Mouse (Mus musculus) embryonic facial prominence, embryonic 15.5 days (tissue): Measurements from ENCODE around the gene Tsks. TPM values are rescaled to one million over a fixed set of nuclear protein-coding genes. Genes with fewer than 3 reads are reported as not detected.

Source experiments
- ATAC-seq: fragments of 200-750 bp; cut with Nextera tagmentation; 2 replicates; pipeline ENCODE4 v1.8.0; 2017; ENCODE audit warnings: low read depth, moderate TSS enrichment; ENCODE audit not compliant: insufficient number of reproducible peaks, low FRiP score, low TSS enrichment
- H3K27ac ChIP-seq: fragments of 300-500 bp; sonication (generic); replicated peaks from 2 replicates; pipeline ENCODE4 v1.5.1; 2015; ENCODE audit warnings: mild to moderate bottlenecking, inconsistent platforms
- H3K27me3 ChIP-seq: fragments of 300-500 bp; sonication (generic); 2 replicates; pipeline ENCODE4 v1.6.1; 2015; ENCODE audit warnings: inconsistent platforms
- H3K36me3 ChIP-seq: fragments of 300-500 bp; sonication (generic); 2 replicates; pipeline ENCODE4 v1.6.1; 2015; ENCODE audit warnings: mild to moderate bottlenecking, inconsistent platforms
- H3K4me1 ChIP-seq: fragments of 300-500 bp; sonication (generic); 2 replicates; pipeline ENCODE4 v1.6.1; 2015; ENCODE audit warnings: inconsistent platforms
- H3K4me2 ChIP-seq: fragments of 300-500 bp; sonication (generic); replicated peaks from 2 replicates; pipeline ENCODE4 v1.6.1; 2015; ENCODE audit warnings: mild to moderate bottlenecking, inconsistent platforms
- H3K4me3 ChIP-seq: fragments of 300-500 bp; sonication (generic); replicated peaks from 2 replicates; pipeline ENCODE4 v1.5.1; 2015; ENCODE audit warnings: mild to moderate bottlenecking, inconsistent platforms
- H3K9ac ChIP-seq: fragments of 300-500 bp; sonication (generic); 2 replicates; pipeline ENCODE4 v1.6.1; 2015; ENCODE audit warnings: inconsistent platforms
- H3K9me3 ChIP-seq: fragments of 300-500 bp; sonication (generic); replicated peaks from 2 replicates; pipeline ENCODE4 v1.6.1; 2016; ENCODE audit warnings: inconsistent platforms
- WGBS: fragments of 180-500 bp; shearing (Covaris S2); methylation state at CpG from one replicate; pipeline ENCODE4 v1.1.7; 2015; 5-methylcytosine and 5-hydroxymethylcytosine counted together
- polyA plus RNA-seq: library from polyadenylated mRNA; unstranded; fragments of >200 nt; fragmentation: Nextera tagmentation; extraction: Ambion mirVana; gene quantifications from 2 replicates; pipeline ENCODE4 v1.2.1, GENCODE M21; 2015

Gene Tsks
- polyA plus RNA-seq, 1 experiment from 2014 or later, result 0.23 TPM

- Histone ChIP-seq H3K36me3 (no peaks in the 10 kb centered on the region), H3K27ac (peak overlapping the region; percentile 91), H3K9ac (peak overlapping the region; percentile 53), H3K9me3 (no peaks in the 10 kb centered on the region), H3K27me3 (peaks cover 26% of the 10 kb centered on the region), H3K4me2 (peak overlapping the region; percentile 97), H3K4me1 (peaks cover 22% of the 10 kb centered on the region), H3K4me3 (peak overlapping the region; percentile 60)
- WGBS, result under 1% methylated on average over 10 of the region's 10 CpGs
- peak; percentile 88 for ATAC-seq
Measured at GRCm38 (mm10) chr7:44951960-44952359, 9.0 kb downstream of the Tsks start.

- Histone ChIP-seq H3K4me2 (peak overlapping the region; percentile 97), H3K4me3 (peak overlapping the region; percentile 60), H3K36me3 (no peaks in the 10 kb centered on the region), H3K27me3 (peaks cover 26% of the 10 kb centered on the region), H3K27ac (peak overlapping the region; percentile 91), H3K4me1 (peaks cover 27% of the 10 kb centered on the region), H3K9ac (peak overlapping the region; percentile 53), H3K9me3 (no peaks in the 10 kb centered on the region)
- ATAC-seq, result peak; percentile 90
- WGBS, result 7% methylated on average over 24 of the region's 24 CpGs
Measured at GRCm38 (mm10) chr7:44952611-44953306, 9.8 kb downstream of the Tsks start.

- Histone ChIP-seq H3K9ac (no peak overlapping the region), H3K4me1 (peaks cover 27% of the 10 kb centered on the region), H3K27ac (no peak overlapping the region), H3K27me3 (peaks cover 26% of the 10 kb centered on the region), H3K4me3 (no peak overlapping the region), H3K36me3 (no peaks in the 10 kb centered on the region), H3K9me3 (no peaks in the 10 kb centered on the region), H3K4me2 (no peak overlapping the region)
- WGBS, result 61% methylated on average over 14 of the region's 14 CpGs
- no peak for ATAC-seq
Measured at GRCm38 (mm10) chr7:44953561-44953960, 10.6 kb downstream of the Tsks start.

GRCm38 (mm10) chr7:44954091-44954885 is 11.3 kb downstream of the Tsks start:
- Histone ChIP-seq H3K4me3 (no peak overlapping the region), H3K36me3 (peaks cover 4% of the 10 kb centered on the region; the same call in 1 of the 2 replicates), H3K4me1 (peaks cover 27% of the 10 kb centered on the region), H3K27ac (no peak overlapping the region; the same call in 1 of the 2 replicates), H3K9ac (no peak overlapping the region), H3K9me3 (no peaks in the 10 kb centered on the region), H3K27me3 (peaks cover 26% of the 10 kb centered on the region), H3K4me2 (no peak overlapping the region)
- WGBS, result 76% methylated on average over 12 of the region's 12 CpGs
- ATAC-seq, result no peak

- no peak overlapping the region for H3K9ac ChIP-seq
- H3K36me3 ChIP-seq, result peaks cover 9% of the 10 kb centered on the region; the same call in 1 of the 2 replicates
- no peak overlapping the region for H3K27ac ChIP-seq
- H3K9me3 ChIP-seq, result no peaks in the 10 kb centered on the region
- 50% methylated on average over 5 of the region's 5 CpGs for WGBS
- H3K27me3 ChIP-seq, result peaks cover 13% of the 10 kb centered on the region
- no peak for ATAC-seq
- H3K4me1 ChIP-seq, result peaks cover 27% of the 10 kb centered on the region
- H3K4me3 ChIP-seq, result no peak overlapping the region
- no peak overlapping the region for H3K4me2 ChIP-seq
Measured at GRCm38 (mm10) chr7:44955628-44956027, 12.6 kb downstream of the Tsks start.

GRCm38 (mm10) chr7:44956266-44956665 is 13.3 kb downstream of the Tsks start:
- no peak overlapping the region for H3K4me2 ChIP-seq
- no peak overlapping the region for H3K4me3 ChIP-seq
- no peak overlapping the region for H3K9ac ChIP-seq
- no peak overlapping the region for H3K27ac ChIP-seq
- H3K27me3 ChIP-seq, result peaks cover 6% of the 10 kb centered on the region
- no peak for ATAC-seq
- H3K36me3 ChIP-seq, result peaks cover 12% of the 10 kb centered on the region; the same call in 1 of the 2 replicates
- WGBS, result 48% methylated on average over 6 of the region's 6 CpGs
- H3K9me3 ChIP-seq, result no peaks in the 10 kb centered on the region
- H3K4me1 ChIP-seq, result peaks cover 27% of the 10 kb centered on the region

GRCm38 (mm10) chr7:44957183-44957835 is 14.3 kb downstream of the Tsks start:
- no peak overlapping the region for H3K27ac ChIP-seq
- H3K36me3 ChIP-seq, result peaks cover 22% of the 10 kb centered on the region; the same call in 1 of the 2 replicates
- no peak for ATAC-seq
- no peak overlapping the region for H3K9ac ChIP-seq
- no peak overlapping the region for H3K4me2 ChIP-seq
- H3K27me3 ChIP-seq, result no peaks in the 10 kb centered on the region
- H3K4me3 ChIP-seq, result no peak overlapping the region
- H3K4me1 ChIP-seq, result peaks cover 16% of the 10 kb centered on the region
- WGBS, result 63% methylated on average over 20 of the region's 20 CpGs
- H3K9me3 ChIP-seq, result no peaks in the 10 kb centered on the region

GRCm38 (mm10) chr7:44958208-44958607 is 15.2 kb downstream of the Tsks start:
- ATAC-seq, result no peak
- Histone ChIP-seq H3K27ac (no peak overlapping the region), H3K27me3 (no peaks in the 10 kb centered on the region), H3K36me3 (peaks cover 30% of the 10 kb centered on the region; the same call in 1 of the 2 replicates), H3K4me3 (no peak overlapping the region), H3K4me1 (peaks cover 7% of the 10 kb centered on the region), H3K9me3 (no peaks in the 10 kb centered on the region), H3K4me2 (no peak overlapping the region), H3K9ac (no peak overlapping the region)
- 49% methylated on average over 7 of the region's 7 CpGs for WGBS

GRCm38 (mm10) chr7:44959281-44959680 is 16.3 kb downstream of the Tsks start:
- Histone ChIP-seq H3K4me3 (no peak overlapping the region), H3K9ac (no peak overlapping the region), H3K36me3 (peaks cover 37% of the 10 kb centered on the region; the same call in 1 of the 2 replicates), H3K9me3 (no peaks in the 10 kb centered on the region), H3K27ac (no peak overlapping the region), H3K4me2 (no peak overlapping the region), H3K4me1 (peaks cover 6% of the 10 kb centered on the region), H3K27me3 (no peaks in the 10 kb centered on the region)
- no peak for ATAC-seq
- 88% methylated on average over 8 of the region's 8 CpGs for WGBS

GRCm38 (mm10) chr7:44959874-44960511 is 17.0 kb downstream of the Tsks start:
- Histone ChIP-seq H3K27me3 (no peaks in the 10 kb centered on the region), H3K4me1 (peaks cover 5% of the 10 kb centered on the region; the same call in 1 of the 2 replicates), H3K4me3 (no peak overlapping the region), H3K27ac (no peak overlapping the region), H3K36me3 (peaks cover 39% of the 10 kb centered on the region), H3K9ac (no peak overlapping the region), H3K4me2 (no peak overlapping the region), H3K9me3 (no peaks in the 10 kb centered on the region)
- no peak for ATAC-seq
- 84% methylated on average over 10 of the region's 10 CpGs for WGBS

GRCm38 (mm10) chr7:44960512-44960910 is 17.5 kb downstream of the Tsks start:
- peaks cover 5% of the 10 kb centered on the region; the same call in 1 of the 2 replicates for H3K4me1 ChIP-seq
- peaks cover 44% of the 10 kb centered on the region for H3K36me3 ChIP-seq
- no peak for ATAC-seq
- no peak overlapping the region for H3K27ac ChIP-seq
- no peak overlapping the region for H3K9ac ChIP-seq
- no peak overlapping the region for H3K4me2 ChIP-seq
- H3K4me3 ChIP-seq, result no peak overlapping the region
- WGBS, result 90% methylated on average over 13 of the region's 13 CpGs
- H3K9me3 ChIP-seq, result no peaks in the 10 kb centered on the region
- no peaks in the 10 kb centered on the region for H3K27me3 ChIP-seq
